Mouse (Mus musculus): ENCODE measurements around the gene Gm4779. TPM values are rescaled to one million over a fixed set of nuclear protein-coding genes. Genes with fewer than 3 reads are reported as not detected.

Gene Gm4779
- polyA plus RNA-seq, 1 experiment: 0.30 TPM

- 22% methylated on average over 3 of the region's 3 CpGs for WGBS
- H3K4me1 ChIP-seq (replicated peaks; ENCODE audit: control insufficient read depth, insufficient read depth, low read length): peaks cover 9% of the 10 kb centered on the region
- no peak for TF ChIP-seq CTCF (IDR thresholded peaks at IDR 0.05; ENCODE audit: borderline replicate concordance, control insufficient read depth, extremely low read depth, insufficient read depth, low read length, poor library complexity)
- no peak for TF ChIP-seq POLR2A (IDR thresholded peaks at IDR 0.05; ENCODE audit: control insufficient read depth, extremely low read depth, insufficient read depth, low read length, poor library complexity)
- no peak overlapping the region for H3K27ac ChIP-seq (ENCODE audit: control insufficient read depth, insufficient read depth, low read length)
- no peaks in the 10 kb centered on the region for H3K27me3 ChIP-seq (ENCODE audit: control insufficient read depth, insufficient read depth, low read length)
- H3K4me3 ChIP-seq (ENCODE audit: control insufficient read depth, insufficient read depth, low read length): no peak overlapping the region
- H3K36me3 ChIP-seq (ENCODE audit: control insufficient read depth, insufficient read depth, low read length): no peaks in the 10 kb centered on the region
- DNase-seq: no peak
Observed at GRCm38 (mm10) chrX:101770307-101770706, 23.9 kb downstream of the Gm4779 start.

DNA sequence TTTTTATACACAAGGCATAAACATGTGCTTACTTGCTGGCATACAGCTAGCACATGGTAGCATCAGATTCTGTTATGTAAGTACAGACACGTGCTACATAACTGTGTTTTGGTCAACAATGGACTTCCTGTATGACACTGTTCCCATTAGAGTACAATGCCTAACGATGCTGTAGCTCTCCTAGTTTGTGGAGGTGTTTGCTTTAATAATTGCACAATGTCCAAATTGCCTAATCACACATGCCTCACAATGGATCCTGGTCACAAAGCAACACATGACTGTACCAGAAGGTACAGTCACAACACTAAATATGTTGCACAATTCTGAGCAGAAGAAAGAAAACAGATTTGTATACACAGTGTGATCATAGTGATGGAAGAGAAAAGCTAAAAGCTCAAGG, 24.7 kb downstream of the Gm4779 start:
- no peaks in the 10 kb centered on the region for H3K27me3 ChIP-seq (ENCODE audit: control insufficient read depth, insufficient read depth, low read length)
- no peaks in the 10 kb centered on the region for H3K36me3 ChIP-seq (ENCODE audit: control insufficient read depth, insufficient read depth, low read length)
- no peak for DNase-seq
- WGBS: 80% methylated on average over 2 of the region's 2 CpGs
- H3K27ac ChIP-seq (ENCODE audit: control insufficient read depth, insufficient read depth, low read length): no peak overlapping the region
- H3K4me1 ChIP-seq (replicated peaks; ENCODE audit: control insufficient read depth, insufficient read depth, low read length): peaks cover 9% of the 10 kb centered on the region
- TF ChIP-seq POLR2A (IDR thresholded peaks at IDR 0.05; ENCODE audit: control insufficient read depth, extremely low read depth, insufficient read depth, low read length, poor library complexity): no peak
- TF ChIP-seq CTCF (IDR thresholded peaks at IDR 0.05; ENCODE audit: borderline replicate concordance, control insufficient read depth, extremely low read depth, insufficient read depth, low read length, poor library complexity): no peak
- no peak overlapping the region for H3K4me3 ChIP-seq (ENCODE audit: control insufficient read depth, insufficient read depth, low read length)

DNA sequence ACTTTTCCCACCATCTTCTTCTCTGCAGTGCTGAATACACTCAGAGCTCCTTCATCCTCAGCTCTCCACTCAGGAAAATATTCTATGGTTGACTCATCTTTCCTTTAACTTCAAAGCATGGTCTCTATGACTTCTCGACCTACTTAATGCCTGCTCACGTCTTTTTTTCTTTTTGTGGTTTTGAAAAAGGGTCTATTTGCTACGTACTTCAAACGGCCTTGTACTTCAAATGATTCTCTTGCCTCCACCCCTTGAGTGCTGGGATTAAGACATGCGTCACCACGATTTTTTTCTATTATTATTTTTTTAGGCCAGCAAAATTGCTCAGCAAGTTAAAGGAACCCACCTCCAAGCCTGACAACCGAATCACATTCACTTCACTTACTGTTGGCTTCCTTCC, 26.9 kb downstream of the Gm4779 start:
- no peak for TF ChIP-seq CTCF (IDR thresholded peaks at IDR 0.05; ENCODE audit: borderline replicate concordance, control insufficient read depth, extremely low read depth, insufficient read depth, low read length, poor library complexity)
- no peak for TF ChIP-seq POLR2A (IDR thresholded peaks at IDR 0.05; ENCODE audit: control insufficient read depth, extremely low read depth, insufficient read depth, low read length, poor library complexity)
- Histone ChIP-seq H3K27ac (ENCODE audit: control insufficient read depth, insufficient read depth, low read length) (no peak overlapping the region), H3K27me3 (ENCODE audit: control insufficient read depth, insufficient read depth, low read length) (no peaks in the 10 kb centered on the region), H3K4me1 (replicated peaks; ENCODE audit: control insufficient read depth, insufficient read depth, low read length) (peaks cover 9% of the 10 kb centered on the region), H3K36me3 (ENCODE audit: control insufficient read depth, insufficient read depth, low read length) (no peaks in the 10 kb centered on the region), H3K4me3 (ENCODE audit: control insufficient read depth, insufficient read depth, low read length) (no peak overlapping the region)
- DNase-seq: no peak
- 4% methylated on average over 7 of the region's 7 CpGs for WGBS

DNA sequence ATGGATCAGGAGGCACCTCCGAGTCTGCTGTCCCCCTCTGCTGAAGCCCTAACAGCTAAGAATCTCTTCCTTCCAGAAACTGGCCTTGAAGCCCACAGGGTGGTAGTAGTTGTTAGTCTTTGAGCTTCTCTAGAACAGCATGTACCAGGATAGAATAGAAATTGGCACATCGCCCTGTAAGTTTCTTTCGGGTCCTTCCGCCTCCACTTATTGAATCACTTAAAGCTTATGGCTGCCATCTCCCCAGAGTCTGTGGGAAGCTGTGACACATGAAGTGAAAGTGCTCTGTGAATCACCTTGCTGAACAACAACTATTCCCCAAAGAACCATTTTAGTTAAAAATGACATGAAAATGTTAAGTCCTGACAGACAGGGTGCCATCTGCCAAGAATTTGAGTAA, 29.1 kb downstream of the Gm4779 start:
- Histone ChIP-seq H3K27ac (ENCODE audit: control insufficient read depth, insufficient read depth, low read length) (no peak overlapping the region), H3K27me3 (ENCODE audit: control insufficient read depth, insufficient read depth, low read length) (no peaks in the 10 kb centered on the region), H3K36me3 (ENCODE audit: control insufficient read depth, insufficient read depth, low read length) (no peaks in the 10 kb centered on the region), H3K4me3 (ENCODE audit: control insufficient read depth, insufficient read depth, low read length) (no peak overlapping the region), H3K4me1 (replicated peaks; ENCODE audit: control insufficient read depth, insufficient read depth, low read length) (peaks cover 9% of the 10 kb centered on the region)
- TF ChIP-seq POLR2A (IDR thresholded peaks at IDR 0.05; ENCODE audit: control insufficient read depth, extremely low read depth, insufficient read depth, low read length, poor library complexity) (no peak), CTCF (IDR thresholded peaks at IDR 0.05; ENCODE audit: borderline replicate concordance, control insufficient read depth, extremely low read depth, insufficient read depth, low read length, poor library complexity) (no peak)
- no peak for DNase-seq
- 87% methylated on average over 4 of the region's 4 CpGs for WGBS

DNA sequence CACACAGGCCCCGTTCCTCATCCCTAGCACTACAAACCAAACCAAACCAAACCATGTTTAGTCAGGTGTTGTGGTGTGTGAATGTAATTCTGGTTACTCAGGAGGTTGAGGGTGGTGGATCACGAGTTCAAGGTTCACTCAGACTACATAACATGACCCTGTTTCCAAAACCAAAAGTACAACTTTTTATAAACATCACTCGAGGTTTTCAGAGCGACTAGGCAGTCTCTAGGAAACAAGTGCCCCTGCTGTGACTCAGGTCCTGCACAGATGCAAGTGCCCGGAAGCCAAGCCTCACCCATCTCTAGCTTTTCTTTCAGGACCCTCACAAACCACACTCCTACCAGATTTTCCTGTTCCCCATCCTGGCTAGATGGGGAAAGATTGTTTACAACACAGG, 29.6 kb downstream of the Gm4779 start:
- WGBS: 52% methylated on average over 5 of the region's 5 CpGs
- no peaks in the 10 kb centered on the region for H3K27me3 ChIP-seq (ENCODE audit: control insufficient read depth, insufficient read depth, low read length)
- TF ChIP-seq POLR2A (IDR thresholded peaks at IDR 0.05; ENCODE audit: control insufficient read depth, extremely low read depth, insufficient read depth, low read length, poor library complexity) (no peak), CTCF (IDR thresholded peaks at IDR 0.05; ENCODE audit: borderline replicate concordance, control insufficient read depth, extremely low read depth, insufficient read depth, low read length, poor library complexity) (no peak)
- H3K27ac ChIP-seq (ENCODE audit: control insufficient read depth, insufficient read depth, low read length): no peak overlapping the region
- DNase-seq: no peak
- peaks cover 9% of the 10 kb centered on the region for H3K4me1 ChIP-seq (replicated peaks; ENCODE audit: control insufficient read depth, insufficient read depth, low read length)
- no peaks in the 10 kb centered on the region for H3K36me3 ChIP-seq (ENCODE audit: control insufficient read depth, insufficient read depth, low read length)
- no peak overlapping the region for H3K4me3 ChIP-seq (ENCODE audit: control insufficient read depth, insufficient read depth, low read length)

GRCm38 (mm10) chrX:101754478-101754877, 39.7 kb downstream of the Gm4779 start:
- 70% methylated on average over 5 of the region's 5 CpGs for WGBS
- Histone ChIP-seq H3K36me3 (ENCODE audit: control insufficient read depth, insufficient read depth, low read length) (no peaks in the 10 kb centered on the region), H3K27ac (ENCODE audit: control insufficient read depth, insufficient read depth, low read length) (no peak overlapping the region), H3K27me3 (ENCODE audit: control insufficient read depth, insufficient read depth, low read length) (no peaks in the 10 kb centered on the region), H3K4me3 (ENCODE audit: control insufficient read depth, insufficient read depth, low read length) (no peak overlapping the region), H3K4me1 (replicated peaks; ENCODE audit: control insufficient read depth, insufficient read depth, low read length) (no peaks in the 10 kb centered on the region)
- no peak for DNase-seq
- TF ChIP-seq POLR2A (IDR thresholded peaks at IDR 0.05; ENCODE audit: control insufficient read depth, extremely low read depth, insufficient read depth, low read length, poor library complexity): no peak
- TF ChIP-seq CTCF (IDR thresholded peaks at IDR 0.05; ENCODE audit: borderline replicate concordance, control insufficient read depth, extremely low read depth, insufficient read depth, low read length, poor library complexity): no peak

- Histone ChIP-seq H3K36me3 (ENCODE audit: control insufficient read depth, insufficient read depth, low read length) (no peaks in the 10 kb centered on the region), H3K27me3 (ENCODE audit: control insufficient read depth, insufficient read depth, low read length) (no peaks in the 10 kb centered on the region), H3K27ac (ENCODE audit: control insufficient read depth, insufficient read depth, low read length) (no peak overlapping the region), H3K4me1 (replicated peaks; ENCODE audit: control insufficient read depth, insufficient read depth, low read length) (no peaks in the 10 kb centered on the region), H3K4me3 (ENCODE audit: control insufficient read depth, insufficient read depth, low read length) (no peak overlapping the region)
- DNase-seq: no peak
- TF ChIP-seq CTCF (IDR thresholded peaks at IDR 0.05; ENCODE audit: borderline replicate concordance, control insufficient read depth, extremely low read depth, insufficient read depth, low read length, poor library complexity) (no peak), POLR2A (IDR thresholded peaks at IDR 0.05; ENCODE audit: control insufficient read depth, extremely low read depth, insufficient read depth, low read length, poor library complexity) (no peak)
- 91% methylated on average over 4 of the region's 4 CpGs for WGBS
Observed at GRCm38 (mm10) chrX:101750144-101750543, 44.1 kb downstream of the Gm4779 start.

All from thymus, adult 2 months (tissue).